Mouse (Mus musculus): Measurements from ENCODE around the gene Snapc2. TPM values are rescaled to one million over a fixed set of nuclear protein-coding genes. Genes with fewer than 3 reads are reported as not detected.
A peak's percentile ranks its signal among the peaks of the same experiment; 100 is the strongest.

Gene Snapc2
- polyA plus RNA-seq, 1 experiment from 2014 or later, result 46.2 TPM

DNA sequence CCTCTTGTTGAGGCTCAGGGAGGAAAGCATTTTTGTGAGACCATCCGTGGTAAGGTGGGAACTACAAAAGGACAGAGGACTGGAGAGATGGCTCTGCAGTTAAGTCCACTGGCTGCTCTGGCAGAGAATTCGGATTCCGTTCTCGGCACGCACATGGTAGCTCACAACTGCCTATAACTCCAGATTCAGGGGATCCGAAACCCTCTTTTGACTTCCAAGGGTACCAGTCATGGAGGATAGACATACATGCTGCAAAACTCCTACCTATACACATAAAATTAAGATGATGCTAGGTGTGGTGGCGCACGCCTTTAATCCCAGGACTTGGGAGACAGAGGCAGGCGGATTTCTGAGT lies 23.2 kb downstream of the Snapc2 start:
- no peak for ATAC-seq (ENCODE audit: insufficient number of reproducible peaks, insufficient read depth, low FRiP score, low read depth)
- Histone ChIP-seq H3K4me3 (ENCODE audit: control insufficient read depth in 1 of 2, insufficient read depth in 1 of 2, low read depth in 1 of 2, low read length in 2 of 2) (peak overlapping the region; percentile 70 to 85), H3K9ac (ENCODE audit: low read length) (peak overlapping the region; percentile 80), H3K9me3 (ENCODE audit: control insufficient read depth, low read length) (no peaks in the 10 kb centered on the region), H3K27me3 (ENCODE audit: control insufficient read depth, insufficient read depth, low read length) (no peaks in the 10 kb centered on the region), H3K4me2 (ENCODE audit: low read length) (peak overlapping the region; percentile 87), H3K4me1 (ENCODE audit: control insufficient read depth in 2 of 2, insufficient read depth in 2 of 2, low read length in 2 of 2) (peaks cover 3 to 10% of the 10 kb centered on the region in 2 experiments; a peak in 3 of 4 replicates), H3K27ac (replicated peaks in 1 of 2; ENCODE audit: control insufficient read depth in 1 of 2, insufficient read depth in 1 of 2, low read depth in 2 of 2, low read length in 2 of 2) (peak overlapping the region; percentile 48 to 54), H3K36me3 (ENCODE audit: control insufficient read depth, insufficient read depth, low read length) (peaks cover 29% of the 10 kb centered on the region)
- 30% methylated on average over 9 of the region's 9 CpGs for WGBS

DNA sequence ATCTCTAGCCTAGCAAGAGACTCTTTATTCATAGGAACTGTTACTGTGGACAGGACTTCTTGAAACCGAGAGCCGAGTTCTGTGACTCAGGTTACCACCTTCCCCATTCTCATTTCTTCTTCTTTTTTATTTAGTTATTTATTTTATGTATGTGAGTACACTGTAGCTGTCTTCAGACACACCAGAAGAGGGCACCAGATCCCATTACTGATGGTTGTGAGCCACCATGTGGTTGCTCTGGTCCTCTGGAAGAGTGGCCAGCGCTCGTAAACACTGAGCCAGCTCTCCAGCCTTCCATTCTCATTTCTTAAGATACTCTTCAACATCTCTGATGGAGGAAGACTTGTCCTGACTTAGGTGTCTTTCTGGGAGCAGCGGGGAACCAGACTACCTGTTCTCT lies 39.9 kb downstream of the Snapc2 start:
- H3K4me2 ChIP-seq (ENCODE audit: low read length), result no peak overlapping the region
- H3K4me1 ChIP-seq (ENCODE audit: control insufficient read depth in 2 of 2, insufficient read depth in 2 of 2, low read length in 2 of 2), result no peaks in the 10 kb centered on the region
- ATAC-seq (ENCODE audit: insufficient number of reproducible peaks, insufficient read depth, low FRiP score, low read depth), result no peak
- H3K9ac ChIP-seq (ENCODE audit: low read length), result no peak overlapping the region
- no peak overlapping the region for H3K4me3 ChIP-seq (ENCODE audit: control insufficient read depth in 1 of 2, insufficient read depth in 1 of 2, low read depth in 1 of 2, low read length in 2 of 2)
- H3K36me3 ChIP-seq (ENCODE audit: control insufficient read depth, insufficient read depth, low read length), result peaks cover 98% of the 10 kb centered on the region
- WGBS, result 89% methylated on average over 5 of the region's 5 CpGs
- no peaks in the 10 kb centered on the region for H3K9me3 ChIP-seq (ENCODE audit: control insufficient read depth, low read length)
- no peaks in the 10 kb centered on the region for H3K27me3 ChIP-seq (ENCODE audit: control insufficient read depth, insufficient read depth, low read length)
- no peak overlapping the region for H3K27ac ChIP-seq (replicated peaks in 1 of 2; ENCODE audit: control insufficient read depth in 1 of 2, insufficient read depth in 1 of 2, low read depth in 2 of 2, low read length in 2 of 2)

GRCm38 (mm10) chr8:4297822-4298221 lies 44.9 kb downstream of the Snapc2 start:
- ATAC-seq (ENCODE audit: insufficient number of reproducible peaks, insufficient read depth, low FRiP score, low read depth), result no peak
- H3K4me1 ChIP-seq (ENCODE audit: control insufficient read depth in 2 of 2, insufficient read depth in 2 of 2, low read length in 2 of 2), result no peaks in the 10 kb centered on the region
- no peaks in the 10 kb centered on the region for H3K27me3 ChIP-seq (ENCODE audit: control insufficient read depth, insufficient read depth, low read length)
- H3K27ac ChIP-seq (replicated peaks in 1 of 2; ENCODE audit: control insufficient read depth in 1 of 2, insufficient read depth in 1 of 2, low read depth in 2 of 2, low read length in 2 of 2), result no peak overlapping the region
- H3K9ac ChIP-seq (ENCODE audit: low read length), result no peak overlapping the region
- no peak overlapping the region for H3K4me3 ChIP-seq (ENCODE audit: control insufficient read depth in 1 of 2, insufficient read depth in 1 of 2, low read depth in 1 of 2, low read length in 2 of 2)
- 74% methylated on average over 4 of the region's 4 CpGs for WGBS
- H3K9me3 ChIP-seq (ENCODE audit: control insufficient read depth, low read length), result no peaks in the 10 kb centered on the region
- H3K4me2 ChIP-seq (ENCODE audit: low read length), result no peak overlapping the region
- H3K36me3 ChIP-seq (ENCODE audit: control insufficient read depth, insufficient read depth, low read length), result peaks cover 99% of the 10 kb centered on the region

GRCm38 (mm10) chr8:4304124-4304547 lies 51.3 kb downstream of the Snapc2 start:
- ATAC-seq (ENCODE audit: insufficient number of reproducible peaks, insufficient read depth, low FRiP score, low read depth), result no peak
- no peak overlapping the region for H3K27ac ChIP-seq (replicated peaks in 1 of 2; ENCODE audit: control insufficient read depth in 1 of 2, insufficient read depth in 1 of 2, low read depth in 2 of 2, low read length in 2 of 2)
- H3K4me2 ChIP-seq (ENCODE audit: low read length), result no peak overlapping the region
- H3K9ac ChIP-seq (ENCODE audit: low read length), result 0 out of 2 replicates have a peak overlapping the region, but pooled peaks have one; percentile 11
- 46% methylated on average over 3 of the region's 3 CpGs for WGBS
- no peak overlapping the region for H3K4me3 ChIP-seq (ENCODE audit: control insufficient read depth in 1 of 2, insufficient read depth in 1 of 2, low read depth in 1 of 2, low read length in 2 of 2)
- no peaks in the 10 kb centered on the region for H3K27me3 ChIP-seq (ENCODE audit: control insufficient read depth, insufficient read depth, low read length)
- peaks cover 98% of the 10 kb centered on the region for H3K36me3 ChIP-seq (ENCODE audit: control insufficient read depth, insufficient read depth, low read length)
- no peaks in the 10 kb centered on the region for H3K9me3 ChIP-seq (ENCODE audit: control insufficient read depth, low read length)
- no peaks in the 10 kb centered on the region; a peak in 1 of 4 replicates for H3K4me1 ChIP-seq (ENCODE audit: control insufficient read depth in 2 of 2, insufficient read depth in 2 of 2, low read length in 2 of 2)

Other genes with a start within 250 kb of the Snapc2 start
- gene Cd209f, start 147.2 kb upstream of the Snapc2 start, polyA plus RNA-seq (2014; fragmentation: Nextera tagmentation; extraction: Ambion mirVana), result not detected in 2 replicates
- gene Cd209g, start 119.0 kb upstream of the Snapc2 start, polyA plus RNA-seq (2014; fragmentation: Nextera tagmentation; extraction: Ambion mirVana), result not detected in 2 replicates
- gene Evi5l, start 86.5 kb upstream of the Snapc2 start, polyA plus RNA-seq (2014; fragmentation: Nextera tagmentation; extraction: Ambion mirVana), result 10.3 and 11.8 TPM in 2 replicates
- 0.19 and 0.47 TPM in 2 replicates for gene Prr36, start 35.6 kb upstream of the Snapc2 start, polyA plus RNA-seq (2014; fragmentation: Nextera tagmentation; extraction: Ambion mirVana)
- not detected in 2 replicates for gene Lrrc8e, start 26.3 kb upstream of the Snapc2 start, polyA plus RNA-seq (2014; fragmentation: Nextera tagmentation; extraction: Ambion mirVana)
- 14.9 and 16.9 TPM in 2 replicates for gene Map2k7, start 14.3 kb upstream of the Snapc2 start, polyA plus RNA-seq (2014; fragmentation: Nextera tagmentation; extraction: Ambion mirVana)
- 0.22 and 0.53 TPM in 2 replicates for gene Gm49320, start 14.2 kb upstream of the Snapc2 start, polyA plus RNA-seq (2014; fragmentation: Nextera tagmentation; extraction: Ambion mirVana)
- 2.5 and 2.6 TPM in 2 replicates for gene Tgfbr3l, start 4.9 kb upstream of the Snapc2 start, polyA plus RNA-seq (2014; fragmentation: Nextera tagmentation; extraction: Ambion mirVana)
- 20.9 and 29.4 TPM in 2 replicates for gene Ctxn1, start 6.2 kb downstream of the Snapc2 start, polyA plus RNA-seq (2014; fragmentation: Nextera tagmentation; extraction: Ambion mirVana)
- 77.6 and 85.0 TPM in 2 replicates for gene Timm44, start 22.8 kb downstream of the Snapc2 start, polyA plus RNA-seq (2014; fragmentation: Nextera tagmentation; extraction: Ambion mirVana)
- gene Ccl25, start 72.1 kb downstream of the Snapc2 start, polyA plus RNA-seq (2014; fragmentation: Nextera tagmentation; extraction: Ambion mirVana), result 9.6 and 9.9 TPM in 2 replicates
- gene Elavl1, start 72.3 kb downstream of the Snapc2 start, polyA plus RNA-seq (2014; fragmentation: Nextera tagmentation; extraction: Ambion mirVana), result 173 and 174 TPM in 2 replicates
- gene Cers4, start 239.9 kb downstream of the Snapc2 start, polyA plus RNA-seq (2014; fragmentation: Nextera tagmentation; extraction: Ambion mirVana), result 52.9 and 57.9 TPM in 2 replicates